Mouse (Mus musculus) C2C12 (cell line): ENCODE results near the gene Zswim4.

Experiments used
- CTCF ChIP-seq: IDR thresholded peaks from one replicate; pipeline ENCODE4 v1.5.1; 2011; ENCODE audit not compliant: control insufficient read depth, insufficient read depth, insufficient read length
- MAX ChIP-seq: IDR thresholded peaks from one replicate; pipeline ENCODE4 v1.6.1; 2011; ENCODE audit warnings: mild to moderate bottlenecking, control low read depth
- MYOG ChIP-seq: IDR thresholded peaks from one replicate; pipeline ENCODE4 v1.6.1; 2011; ENCODE audit not compliant: control insufficient read depth, insufficient read length; ENCODE audit errors: extremely low read depth

- TF ChIP-seq CTCF = no peak
- TF ChIP-seq MAX = no peak
- no peak for TF ChIP-seq MYOG
These were observed 52.5 kb downstream of the Zswim4 start for GRCm38 (mm10) chr8:84184085-84185043.
